Mouse (Mus musculus) hindbrain, embryonic 13.5 days (tissue): ENCODE results near the gene Msx1. TPM values are rescaled to one million over a fixed set of nuclear protein-coding genes. Genes with fewer than 3 reads are reported as not detected.

Source experiments
- ATAC-seq: fragments of 200-750 bp; cut with Nextera tagmentation; 2 replicates; pipeline ENCODE4 v1.8.0; 2017; ENCODE audit warnings: moderate TSS enrichment; ENCODE audit not compliant: low FRiP score
- H3K27ac ChIP-seq: fragments of 300-500 bp; sonication (generic); 2 replicates; pipeline ENCODE4 v1.5.1; 2015; ENCODE audit warnings: inconsistent platforms, mild to moderate bottlenecking, moderate library complexity
- H3K27me3 ChIP-seq: fragments of 300-500 bp; sonication (generic); 2 replicates; pipeline ENCODE4 v1.6.1; 2015; ENCODE audit warnings: mild to moderate bottlenecking, inconsistent platforms
- H3K36me3 ChIP-seq: fragments of 300-500 bp; sonication (generic); 2 replicates; pipeline ENCODE4 v1.6.1; 2015; ENCODE audit warnings: mild to moderate bottlenecking, inconsistent platforms
- H3K4me1 ChIP-seq: fragments of 300-500 bp; sonication (generic); replicated peaks from 2 replicates; pipeline ENCODE4 v1.6.1; 2015; ENCODE audit warnings: inconsistent platforms
- H3K4me2 ChIP-seq: fragments of 300-500 bp; sonication (generic); 2 replicates; pipeline ENCODE4 v1.6.1; 2015; ENCODE audit warnings: inconsistent platforms, mild to moderate bottlenecking, moderate library complexity
- H3K4me3 ChIP-seq: fragments of 300-500 bp; sonication (generic); 2 replicates; pipeline ENCODE4 v1.5.1; 2015; ENCODE audit warnings: mild to moderate bottlenecking, inconsistent platforms
- H3K9ac ChIP-seq: fragments of 300-500 bp; sonication (generic); 2 replicates; pipeline ENCODE4 v1.6.1; 2015; ENCODE audit warnings: mild to moderate bottlenecking, inconsistent platforms
- H3K9me3 ChIP-seq: fragments of 300-500 bp; sonication (generic); 2 replicates; pipeline ENCODE4 v1.6.1; 2016; ENCODE audit warnings: inconsistent platforms
- WGBS: fragments of 180-500 bp; shearing (Covaris S2); methylation state at CpG from one replicate; pipeline ENCODE4 v1.1.7; 2015; 5-methylcytosine and 5-hydroxymethylcytosine counted together
- polyA plus RNA-seq: library from polyadenylated mRNA; unstranded; fragments of >200 nt; fragmentation: Nextera tagmentation; extraction: Ambion mirVana; gene quantifications from 2 replicates; pipeline ENCODE4 v1.2.1, GENCODE M21; 2015

Gene Msx1
- polyA plus RNA-seq, 1 experiment from 2014 or later, result 59.6 TPM

DNA sequence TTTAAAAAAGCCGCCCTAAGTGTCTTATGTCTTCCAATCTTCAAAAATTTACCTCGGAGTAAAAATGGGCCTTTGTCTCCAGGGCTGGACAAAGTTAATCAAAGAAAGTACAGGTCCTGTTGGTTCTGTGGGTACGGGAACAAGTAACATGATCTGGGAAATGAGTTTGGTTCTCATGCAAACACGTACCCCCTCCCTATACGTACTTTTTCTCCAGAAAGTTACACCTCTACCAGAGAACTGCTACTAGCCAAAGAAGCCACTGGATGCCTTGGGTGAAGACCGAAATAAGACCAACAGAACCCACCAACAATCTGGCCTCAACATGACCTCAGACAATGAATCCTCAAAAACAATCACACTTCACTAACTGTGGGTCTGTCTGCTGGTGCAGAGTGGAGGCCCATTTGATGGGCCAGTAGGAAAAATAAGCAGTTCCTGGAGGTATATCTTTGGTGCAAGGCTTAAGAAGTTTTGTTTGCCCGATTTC lies 773 bp upstream of the Msx1 start:
- Histone ChIP-seq H3K27me3 (peaks cover 95% of the 10 kb centered on the region), H3K9me3 (no peaks in the 10 kb centered on the region), H3K4me1 (peaks cover 51% of the 10 kb centered on the region), H3K36me3 (no peaks in the 10 kb centered on the region), H3K4me2 (peak overlapping the region; percentile 65; the same call in 1 of the 2 replicates), H3K4me3 (no peak overlapping the region), H3K27ac (no peak overlapping the region), H3K9ac (no peak overlapping the region)
- no peak for ATAC-seq
- WGBS, result 7% methylated on average over 7 of the region's 7 CpGs

DNA sequence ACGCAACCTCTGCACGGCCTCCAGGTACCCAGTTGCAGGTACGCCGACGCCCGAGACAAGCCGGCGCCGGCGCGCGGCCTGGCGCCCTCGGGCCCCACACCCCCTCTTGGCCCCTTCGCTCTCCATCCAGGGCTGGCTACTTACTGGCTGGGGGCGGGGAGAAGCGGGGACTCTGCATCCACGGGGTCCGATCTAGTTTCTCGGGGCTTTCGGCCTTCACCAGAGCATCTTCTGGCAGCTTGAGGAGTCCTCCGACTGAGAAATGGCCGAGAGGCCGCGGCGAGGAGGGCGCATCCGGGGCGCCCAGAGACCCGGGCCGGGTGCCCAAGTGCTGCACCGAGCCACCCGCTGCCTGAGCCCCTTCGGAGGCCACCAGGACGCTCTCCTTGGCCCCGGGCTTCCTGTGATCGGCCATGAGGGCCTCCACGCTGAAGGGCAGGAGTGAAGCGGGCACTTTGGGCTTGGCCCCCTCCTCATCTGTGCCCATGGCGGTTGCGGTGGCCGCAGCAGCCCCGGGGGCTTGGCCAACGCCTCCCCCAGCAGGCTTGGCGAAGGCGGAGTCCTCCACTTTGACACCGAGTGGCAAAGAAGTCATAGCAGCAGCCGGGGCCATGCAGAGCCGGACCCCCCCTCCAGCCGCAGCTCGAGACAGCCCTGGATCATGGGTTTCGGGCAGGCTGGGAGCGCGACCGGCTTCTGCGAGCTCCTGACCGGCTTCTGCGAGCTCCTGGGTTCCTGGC lies 492 bp downstream of the Msx1 start:
- H3K27me3 ChIP-seq, result peaks cover 95% of the 10 kb centered on the region
- H3K9me3 ChIP-seq, result no peaks in the 10 kb centered on the region
- 0 out of 2 replicates have a peak overlapping the region, but pooled peaks have one; percentile 18 for H3K27ac ChIP-seq
- peak overlapping the region; percentile 65 for H3K4me2 ChIP-seq
- peaks cover 50% of the 10 kb centered on the region for H3K4me1 ChIP-seq
- ATAC-seq, result peak; percentile 46
- under 1% methylated on average over 58 of the region's 58 CpGs for WGBS
- H3K9ac ChIP-seq, result peak overlapping the region; percentile 73
- H3K4me3 ChIP-seq, result peak overlapping the region; percentile 43
- no peaks in the 10 kb centered on the region for H3K36me3 ChIP-seq

DNA sequence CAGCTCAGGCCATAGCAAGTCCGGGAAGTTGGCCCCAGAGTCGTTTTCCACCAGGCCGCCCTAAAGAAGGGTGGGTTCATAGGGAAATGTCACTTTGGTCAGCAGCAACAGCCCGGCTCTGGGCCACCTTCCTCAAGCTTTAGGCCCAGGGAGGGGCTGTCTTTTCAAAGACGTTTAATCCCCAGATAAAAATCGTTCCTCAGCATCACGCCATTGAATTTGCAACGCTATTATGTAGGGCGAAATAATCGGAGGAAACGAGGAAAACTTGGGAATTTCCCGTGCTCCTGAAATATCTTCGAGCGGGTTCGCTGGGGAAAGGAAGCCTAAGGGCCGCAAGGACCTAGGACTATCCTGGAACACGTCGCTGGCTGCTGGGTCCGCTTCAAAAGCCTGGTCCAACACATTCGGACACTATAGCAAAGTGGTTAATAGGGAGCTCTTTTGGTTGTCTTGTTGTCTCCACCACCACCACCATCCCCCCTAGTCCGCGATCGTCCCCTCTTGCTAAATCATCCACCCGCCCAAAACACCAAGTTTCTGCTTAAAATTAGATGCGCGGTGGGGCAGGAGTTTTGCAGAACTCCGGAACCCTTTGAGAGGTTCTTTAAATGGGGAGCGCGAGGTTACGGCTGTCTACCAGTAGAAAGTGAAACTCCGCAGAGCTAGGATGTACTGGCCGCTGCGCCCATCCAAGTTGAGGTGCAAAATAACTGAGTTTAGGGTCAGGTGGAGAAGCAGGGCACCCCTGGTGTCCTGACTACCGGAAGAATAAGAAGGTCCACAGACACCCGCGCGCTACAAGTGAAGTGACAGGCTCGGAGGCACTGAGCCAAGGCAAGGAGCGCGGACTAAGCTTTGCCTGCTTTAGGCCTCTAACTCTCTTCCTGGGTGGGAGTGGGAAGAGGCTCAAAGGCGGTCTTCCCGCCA lies 1.3 kb downstream of the Msx1 start:
- H3K9me3 ChIP-seq, result no peaks in the 10 kb centered on the region
- H3K9ac ChIP-seq, result peak overlapping the region; percentile 73
- WGBS, result under 1% methylated on average over 42 of the region's 42 CpGs
- H3K27ac ChIP-seq, result 0 out of 2 replicates have a peak overlapping the region, but pooled peaks have one; percentile 18
- H3K27me3 ChIP-seq, result peaks cover 95% of the 10 kb centered on the region
- peak overlapping the region; percentile 43 for H3K4me3 ChIP-seq
- H3K36me3 ChIP-seq, result no peaks in the 10 kb centered on the region
- H3K4me1 ChIP-seq, result peaks cover 50% of the 10 kb centered on the region
- ATAC-seq, result no peak
- H3K4me2 ChIP-seq, result peak overlapping the region; percentile 65

DNA sequence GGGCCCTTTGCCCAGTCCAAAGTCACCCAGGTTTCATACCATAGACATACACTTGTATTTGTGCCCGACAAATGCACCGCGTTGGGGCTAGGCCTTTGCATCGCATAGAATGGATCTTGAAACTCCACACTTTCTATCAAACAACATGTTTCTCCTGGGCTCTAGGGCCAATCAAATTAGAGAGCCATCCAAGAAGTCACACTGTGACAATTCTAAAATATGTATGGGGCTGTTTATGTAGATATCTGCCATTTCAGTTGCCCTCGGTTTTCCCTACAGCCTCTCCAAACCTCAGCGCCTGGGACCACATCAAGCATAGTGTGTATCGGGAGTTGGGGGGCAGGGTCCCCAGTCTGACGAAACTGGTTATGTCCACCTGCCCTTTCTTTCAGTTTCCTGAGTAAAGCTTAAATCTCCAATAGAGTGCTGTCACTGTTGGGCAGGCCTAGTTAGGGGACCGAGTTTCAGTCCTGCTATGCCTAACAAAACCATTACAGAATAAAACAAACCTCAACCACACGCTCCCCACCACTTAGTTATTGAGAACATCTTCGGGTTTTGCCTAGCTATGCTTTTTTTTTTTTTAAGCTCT lies 2.2 kb downstream of the Msx1 start:
- no peak for ATAC-seq
- 7% methylated on average over 11 of the region's 11 CpGs for WGBS
- peak overlapping the region; percentile 22 for H3K4me2 ChIP-seq
- no peak overlapping the region for H3K9ac ChIP-seq
- H3K27me3 ChIP-seq, result peaks cover 95% of the 10 kb centered on the region
- peak overlapping the region; percentile 43 for H3K4me3 ChIP-seq
- H3K4me1 ChIP-seq, result peaks cover 50% of the 10 kb centered on the region
- H3K36me3 ChIP-seq, result no peaks in the 10 kb centered on the region
- no peaks in the 10 kb centered on the region for H3K9me3 ChIP-seq
- no peak overlapping the region for H3K27ac ChIP-seq

DNA sequence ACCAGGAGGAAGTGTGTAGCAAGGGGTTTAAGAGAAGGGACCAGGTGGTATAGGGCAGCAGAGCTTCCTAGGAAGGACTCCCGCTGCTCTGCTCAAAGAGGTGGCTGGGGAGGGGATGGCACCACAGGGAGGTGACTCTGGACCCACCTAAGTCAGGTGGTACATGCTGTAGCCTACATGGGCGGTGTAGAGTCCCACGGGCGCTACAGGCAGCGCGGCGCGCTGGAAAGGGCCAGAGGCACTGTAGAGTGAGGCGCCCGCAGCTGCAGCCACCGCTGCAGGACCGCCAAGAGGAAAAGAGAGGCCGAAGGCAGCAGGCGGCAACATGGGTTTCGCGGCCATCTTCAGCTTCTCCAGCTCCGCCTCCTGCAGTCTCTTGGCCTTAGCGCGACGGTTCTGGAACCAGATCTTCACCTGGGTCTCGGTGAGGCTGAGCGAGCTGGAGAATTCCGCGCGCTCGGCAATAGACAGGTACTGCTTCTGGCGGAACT lies 3.2 kb downstream of the Msx1 start:
- no peaks in the 10 kb centered on the region for H3K36me3 ChIP-seq
- no peaks in the 10 kb centered on the region for H3K9me3 ChIP-seq
- H3K27me3 ChIP-seq, result peaks cover 97% of the 10 kb centered on the region
- H3K9ac ChIP-seq, result no peak overlapping the region
- ATAC-seq, result 0 out of 2 replicates have a peak, but pooled peaks have one; percentile 23
- peak overlapping the region; percentile 43 for H3K4me3 ChIP-seq
- H3K4me2 ChIP-seq, result peak overlapping the region; percentile 42
- peaks cover 46% of the 10 kb centered on the region for H3K4me1 ChIP-seq
- H3K27ac ChIP-seq, result no peak overlapping the region
- 3% methylated on average over 27 of the region's 27 CpGs for WGBS

DNA sequence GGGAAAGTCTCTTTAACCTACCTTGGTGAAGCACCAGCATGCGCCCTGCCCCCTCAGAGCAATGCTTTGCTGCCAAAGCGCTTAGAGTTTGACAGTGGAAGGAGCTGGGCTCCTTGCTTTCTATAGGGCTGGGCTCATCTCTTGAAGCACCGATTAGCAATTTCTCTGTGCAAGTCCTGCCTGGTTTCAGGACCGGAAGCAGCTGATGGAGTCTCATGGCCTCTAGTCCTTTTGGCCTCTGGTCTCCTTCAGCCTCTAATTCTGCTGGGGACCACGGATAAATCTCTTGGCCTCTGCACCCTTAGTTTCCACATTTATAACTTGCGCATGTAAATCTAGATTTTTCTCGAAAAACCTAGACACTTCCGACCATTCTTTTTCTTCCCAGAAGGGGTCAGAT lies 3.7 kb downstream of the Msx1 start:
- peaks cover 97% of the 10 kb centered on the region for H3K27me3 ChIP-seq
- no peak overlapping the region for H3K27ac ChIP-seq
- no peak for ATAC-seq
- H3K4me3 ChIP-seq, result peak overlapping the region; percentile 43; the same call in 1 of the 2 replicates
- H3K36me3 ChIP-seq, result no peaks in the 10 kb centered on the region
- no peak overlapping the region for H3K4me2 ChIP-seq
- WGBS, result 17% methylated on average over 8 of the region's 8 CpGs
- peaks cover 46% of the 10 kb centered on the region for H3K4me1 ChIP-seq
- H3K9ac ChIP-seq, result no peak overlapping the region
- no peaks in the 10 kb centered on the region for H3K9me3 ChIP-seq

DNA sequence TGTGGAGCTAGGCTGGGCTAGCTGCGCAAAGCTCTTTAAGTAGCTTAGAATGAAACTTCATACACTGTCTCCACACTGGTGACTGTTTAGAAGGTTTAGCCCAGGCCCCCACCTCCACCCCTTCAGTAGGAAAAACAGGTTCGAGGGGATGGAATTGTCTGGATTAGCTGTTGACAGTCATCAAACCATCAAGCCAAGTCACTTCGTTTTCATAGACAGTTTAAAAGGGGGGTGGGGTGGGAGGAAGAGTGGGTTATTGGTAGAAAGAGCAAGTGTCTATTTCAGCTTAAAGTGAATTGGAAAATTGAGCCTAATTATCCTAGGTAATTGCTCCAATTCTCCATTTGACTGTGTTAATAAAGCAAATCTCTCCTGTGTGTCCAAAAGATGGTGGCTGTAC lies 4.4 kb downstream of the Msx1 start:
- no peak overlapping the region for H3K27ac ChIP-seq
- WGBS, result 15% methylated on average over 3 of the region's 3 CpGs
- no peak overlapping the region for H3K4me3 ChIP-seq
- H3K27me3 ChIP-seq, result peaks cover 97% of the 10 kb centered on the region
- no peaks in the 10 kb centered on the region for H3K9me3 ChIP-seq
- peaks cover 46% of the 10 kb centered on the region for H3K4me1 ChIP-seq
- no peak for ATAC-seq
- H3K9ac ChIP-seq, result no peak overlapping the region
- H3K4me2 ChIP-seq, result no peak overlapping the region; the same call in 1 of the 2 replicates
- H3K36me3 ChIP-seq, result no peaks in the 10 kb centered on the region

DNA sequence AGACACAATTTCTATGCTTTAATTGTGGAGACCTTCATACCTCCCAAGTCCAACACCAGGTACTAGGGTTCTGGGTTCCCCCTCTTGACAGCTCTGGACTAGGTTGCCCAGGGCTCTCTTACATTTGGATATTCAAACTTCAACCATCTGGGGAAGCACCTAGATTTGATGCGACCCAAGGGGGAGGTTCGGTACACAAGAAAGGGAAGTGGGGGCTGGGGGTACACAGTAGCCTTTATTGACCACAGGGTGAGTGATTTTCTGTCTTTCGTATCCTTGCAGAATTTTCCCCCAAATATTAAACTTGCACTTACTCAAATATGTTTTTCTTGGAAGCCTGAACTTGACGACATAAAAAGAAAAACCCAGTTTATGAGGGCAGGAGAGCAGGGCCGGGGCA lies 4.8 kb downstream of the Msx1 start:
- no peaks in the 10 kb centered on the region for H3K9me3 ChIP-seq
- no peak overlapping the region for H3K4me3 ChIP-seq
- H3K9ac ChIP-seq, result no peak overlapping the region
- ATAC-seq, result no peak
- WGBS, result 17% methylated on average over 5 of the region's 5 CpGs
- H3K36me3 ChIP-seq, result no peaks in the 10 kb centered on the region
- H3K4me1 ChIP-seq, result peaks cover 44% of the 10 kb centered on the region
- no peak overlapping the region for H3K27ac ChIP-seq
- no peak overlapping the region; the same call in 1 of the 2 replicates for H3K4me2 ChIP-seq
- peaks cover 97% of the 10 kb centered on the region for H3K27me3 ChIP-seq

DNA sequence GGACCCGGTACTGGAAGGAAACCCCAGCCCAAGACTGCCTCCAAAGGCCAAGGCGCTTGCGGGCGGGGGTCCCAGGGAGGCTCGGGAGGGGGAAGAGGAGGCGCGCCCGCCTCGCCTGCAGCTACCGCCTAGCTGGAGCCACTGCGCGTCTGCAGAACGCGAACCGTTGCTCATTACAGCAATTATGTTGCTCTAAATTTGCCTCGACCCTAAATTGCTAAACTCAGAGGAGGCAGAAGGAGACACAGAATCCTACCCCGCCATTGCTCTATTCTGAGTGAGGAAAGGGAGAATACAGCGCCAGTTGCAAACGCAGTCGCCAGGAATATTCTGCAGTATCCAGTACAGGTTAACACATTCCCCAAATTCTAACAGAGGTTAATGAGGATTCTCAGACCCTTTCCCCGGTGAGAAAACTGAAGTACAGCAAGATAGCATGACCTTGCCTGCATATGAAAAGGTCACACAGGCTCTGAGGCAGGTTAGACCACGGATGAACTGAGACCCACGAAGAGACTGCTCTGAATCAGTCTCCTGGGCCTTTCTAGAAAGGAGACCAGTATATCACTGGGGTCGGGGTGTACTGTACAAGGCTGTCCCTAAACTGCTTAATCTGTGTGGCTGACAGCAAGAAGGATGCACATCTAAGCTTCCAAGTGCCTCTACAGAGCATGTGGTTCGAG lies 5.7 kb downstream of the Msx1 start:
- H3K4me3 ChIP-seq, result 0 out of 2 replicates have a peak overlapping the region, but pooled peaks have one; percentile 2
- WGBS, result 4% methylated on average over 25 of the region's 25 CpGs

DNA sequence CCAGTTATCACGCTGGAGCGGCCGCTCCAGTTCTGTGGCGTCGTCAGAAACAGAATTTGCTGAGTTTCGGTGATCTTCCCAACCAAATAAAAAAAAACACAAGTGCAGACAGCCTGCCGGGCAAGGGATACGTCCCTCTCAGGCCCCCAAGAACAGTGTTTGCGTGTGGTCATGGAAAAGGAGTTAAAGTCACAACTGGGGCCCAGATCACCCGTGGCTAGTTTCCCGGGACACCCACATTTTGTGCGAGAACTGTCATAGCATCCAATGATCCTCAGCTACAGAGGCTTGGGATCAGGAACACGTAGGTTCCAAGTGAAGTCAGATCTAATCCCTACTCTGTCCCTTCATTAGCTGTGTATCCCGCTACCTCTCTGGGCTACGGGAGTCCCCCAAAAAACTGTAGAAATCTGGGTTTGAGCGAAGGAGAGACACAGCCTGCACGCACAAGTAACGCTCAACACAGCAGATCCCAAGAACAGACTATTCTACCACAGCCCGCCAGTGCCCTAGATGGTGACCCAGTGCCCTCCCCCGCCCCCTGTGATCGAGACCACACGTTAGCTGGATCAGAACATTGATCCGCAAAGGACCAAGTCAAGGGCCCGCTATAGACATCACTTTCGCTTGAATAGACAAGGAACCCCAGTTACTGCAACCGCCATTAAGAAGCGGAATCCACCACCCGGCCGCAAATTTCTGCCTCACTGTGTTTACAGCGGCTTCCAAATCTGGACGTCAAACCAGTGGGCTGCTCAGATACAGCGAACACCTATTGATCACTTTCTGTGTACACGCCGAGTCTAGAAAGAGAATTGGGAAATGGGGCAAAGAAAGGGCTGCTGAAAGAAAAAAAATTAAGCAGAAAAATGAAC lies 6.5 kb downstream of the Msx1 start:
- ATAC-seq, result no peak
- Histone ChIP-seq H3K27ac (no peak overlapping the region), H3K4me2 (peak overlapping the region; percentile 36), H3K9ac (no peak overlapping the region), H3K9me3 (no peaks in the 10 kb centered on the region), H3K36me3 (no peaks in the 10 kb centered on the region), H3K4me1 (peaks cover 27% of the 10 kb centered on the region), H3K27me3 (peaks cover 97% of the 10 kb centered on the region), H3K4me3 (peak overlapping the region; percentile 2; the same call in 1 of the 2 replicates)
- WGBS, result 3% methylated on average over 34 of the region's 34 CpGs

More for the DNA sequence above, 5.7 kb downstream of the Msx1 start:
- Histone ChIP-seq H3K4me2 (peak overlapping the region; percentile 8; the same call in 1 of the 2 replicates), H3K27ac (no peak overlapping the region), H3K4me1 (peaks cover 35% of the 10 kb centered on the region), H3K36me3 (no peaks in the 10 kb centered on the region), H3K9me3 (no peaks in the 10 kb centered on the region), H3K27me3 (peaks cover 97% of the 10 kb centered on the region), H3K9ac (no peak overlapping the region)
- ATAC-seq, result no peak
